Mouse (Mus musculus): ENCODE data around the gene Hoxd9.

The Hoxd9 gene

GRCm38 (mm10) chr2:74697567-74698121, at the start of gene Hoxd9:
Gene Hoxd9 (plus strand): TSS chr2:74697727.
- in situ Hi-C loops (cut with MboI, MseI) = loop anchor here (10.0 kb wide), 1 partner anchor 897 kb away; no protein-coding TSS in a partner anchor

- in situ Hi-C loops (cut with MboI, MseI) = loop anchor here (25.0 kb wide), 1 partner anchor 691 kb away; no protein-coding TSS in a partner anchor
These were observed 44.6 kb upstream of the Hoxd9 start for GRCm38 (mm10) chr2:74652996-74653340.

- in situ Hi-C loops (cut with MboI, MseI) = loop anchor here (25.0 kb wide), 1 partner anchor 692 kb away; no protein-coding TSS in a partner anchor
These were observed 43.6 kb upstream of the Hoxd9 start for GRCm38 (mm10) chr2:74653781-74654535.

- in situ Hi-C loops (cut with MboI, MseI) = loop anchor here (25.0 kb wide), 1 partner anchor 693 kb away; no protein-coding TSS in a partner anchor
These were observed 42.6 kb upstream of the Hoxd9 start for GRCm38 (mm10) chr2:74654743-74655419.

- in situ Hi-C loops (cut with MboI, MseI) = loop anchor here (25.0 kb wide), 1 partner anchor 693 kb away; no protein-coding TSS in a partner anchor
These were observed 42.1 kb upstream of the Hoxd9 start for GRCm38 (mm10) chr2:74655420-74655781.

GRCm38 (mm10) chr2:74655821-74656631, 41.5 kb upstream of the Hoxd9 start:
- in situ Hi-C loops (cut with MboI, MseI) = loop anchor here (25.0 kb wide), 1 partner anchor 694 kb away; no protein-coding TSS in a partner anchor

- in situ Hi-C loops (cut with MboI, MseI) = loop anchor here (25.0 kb wide), 1 partner anchor 694 kb away; no protein-coding TSS in a partner anchor
These were observed 40.9 kb upstream of the Hoxd9 start for GRCm38 (mm10) chr2:74656632-74657021.

GRCm38 (mm10) chr2:74657251-74658023, 40.1 kb upstream of the Hoxd9 start:
- in situ Hi-C loops (cut with MboI, MseI) = loop anchor here (25.0 kb wide), 1 partner anchor 695 kb away; no protein-coding TSS in a partner anchor

GRCm38 (mm10) chr2:74658024-74658666, 39.4 kb upstream of the Hoxd9 start:
- in situ Hi-C loops (cut with MboI, MseI) = loop anchor here (25.0 kb wide), 1 partner anchor 696 kb away; no protein-coding TSS in a partner anchor

- in situ Hi-C loops (cut with MboI, MseI) = loop anchor here (25.0 kb wide), 1 partner anchor 697 kb away; no protein-coding TSS in a partner anchor
These were observed 38.7 kb upstream of the Hoxd9 start for GRCm38 (mm10) chr2:74658667-74659371.

- in situ Hi-C loops (cut with MboI, MseI) = loop anchor here (25.0 kb wide), 1 partner anchor 697 kb away; no protein-coding TSS in a partner anchor
These were observed 38.0 kb upstream of the Hoxd9 start, which contains the start of gene Evx2 for GRCm38 (mm10) chr2:74659507-74660005. Gene Evx2 (minus strand): TSS chr2:74659557.

- in situ Hi-C loops (cut with MboI, MseI) = loop anchor here (25.0 kb wide), 1 partner anchor 698 kb away; no protein-coding TSS in a partner anchor
These were observed 36.8 kb upstream of the Hoxd9 start for GRCm38 (mm10) chr2:74660421-74661375.

- in situ Hi-C loops (cut with MboI, MseI) = loop anchor here (25.0 kb wide), 1 partner anchor 699 kb away; no protein-coding TSS in a partner anchor
These were observed 35.8 kb upstream of the Hoxd9 start for GRCm38 (mm10) chr2:74661685-74662084.

- in situ Hi-C loops (cut with MboI, MseI) = loop anchor here (25.0 kb wide), 1 partner anchor 701 kb away; no protein-coding TSS in a partner anchor
These were observed 34.1 kb upstream of the Hoxd9 start for GRCm38 (mm10) chr2:74663291-74663925.

GRCm38 (mm10) chr2:74666411-74666810, 31.1 kb upstream of the Hoxd9 start:
- in situ Hi-C loops (cut with MboI, MseI) = loop anchor here (25.0 kb wide), 1 partner anchor 704 kb away; no protein-coding TSS in a partner anchor

GRCm38 (mm10) chr2:74667191-74667841, 30.2 kb upstream of the Hoxd9 start:
- in situ Hi-C loops (cut with MboI, MseI) = loop anchor here (25.0 kb wide), 1 partner anchor 705 kb away; no protein-coding TSS in a partner anchor

Data from T-helper 1 cell (primary cell).